Mouse (Mus musculus): ENCODE data around the gene Inf2.

Gene Inf2

GRCm38 (mm10) chr12:112571064-112571463, 17.5 kb upstream of the Inf2 start:
- DNase-seq, result no peak

GRCm38 (mm10) chr12:112575274-112575986, 13.2 kb upstream of the Inf2 start:
- no peak for DNase-seq

- DNase-seq, result peak in 1 of 2 experiments; percentile 48
Observed at GRCm38 (mm10) chr12:112576341-112576740, 12.2 kb upstream of the Inf2 start.

GRCm38 (mm10) chr12:112576749-112577148, 11.8 kb upstream of the Inf2 start:
- no peak for DNase-seq

GRCm38 (mm10) chr12:112578296-112579090, 10.1 kb upstream of the Inf2 start:
- no peak for DNase-seq

- no peak for DNase-seq
Observed at GRCm38 (mm10) chr12:112579430-112579829, 9.2 kb upstream of the Inf2 start.

- no peak for DNase-seq
Observed at GRCm38 (mm10) chr12:112579926-112580325, 8.7 kb upstream of the Inf2 start.

GRCm38 (mm10) chr12:112581113-112581512, 7.5 kb upstream of the Inf2 start:
- DNase-seq, result no peak

- DNase-seq, result no peak
Observed at GRCm38 (mm10) chr12:112584954-112585353, 3.6 kb upstream of the Inf2 start.

GRCm38 (mm10) chr12:112585924-112586538, 2.6 kb upstream of the Inf2 start:
- DNase-seq, result no peak

- no peak for DNase-seq
Observed at GRCm38 (mm10) chr12:112587125-112588124, 1.2 kb upstream of the Inf2 start.

- DNase-seq, result no peak
Observed at GRCm38 (mm10) chr12:112589491-112590191, 1.1 kb downstream of the Inf2 start.

GRCm38 (mm10) chr12:112590566-112591239, 2.1 kb downstream of the Inf2 start:
- DNase-seq, result no peak

GRCm38 (mm10) chr12:112591240-112591639, 2.7 kb downstream of the Inf2 start:
- no peak for DNase-seq

GRCm38 (mm10) chr12:112591730-112592129, 3.1 kb downstream of the Inf2 start:
- DNase-seq, result peak in 1 of 2 experiments; percentile 50

- peak; percentile 43 to 62 for DNase-seq
Observed at GRCm38 (mm10) chr12:112592985-112593734, 4.6 kb downstream of the Inf2 start.

- no peak for DNase-seq
Observed at GRCm38 (mm10) chr12:112593951-112594915, 5.6 kb downstream of the Inf2 start.

- no peak for DNase-seq
Observed at GRCm38 (mm10) chr12:112594989-112595388, 6.4 kb downstream of the Inf2 start.

- DNase-seq, result peak in 1 of 2 experiments; percentile 52
Observed at GRCm38 (mm10) chr12:112595626-112596025, 7.0 kb downstream of the Inf2 start.
